Mouse (Mus musculus) spleen, postnatal 36 days (tissue): Measurements from ENCODE around the gene Rabl2.

ENCODE experiments used
- DNase-seq, 2 experiments: peaks; one replicate each; pipeline ENCODE4 v3.0.0; 2022; ENCODE audit warnings: low spot score in 2 of 2, mixed read lengths in 1 of 2

Rabl2 gene

GRCm38 (mm10) chr15:89591723-89592455, at the start of gene Rabl2:
Gene Rabl2, minus strand, starts transcription at chr15:89591923.
- DNase-seq, result peak; percentile 75 to 77

DNA sequence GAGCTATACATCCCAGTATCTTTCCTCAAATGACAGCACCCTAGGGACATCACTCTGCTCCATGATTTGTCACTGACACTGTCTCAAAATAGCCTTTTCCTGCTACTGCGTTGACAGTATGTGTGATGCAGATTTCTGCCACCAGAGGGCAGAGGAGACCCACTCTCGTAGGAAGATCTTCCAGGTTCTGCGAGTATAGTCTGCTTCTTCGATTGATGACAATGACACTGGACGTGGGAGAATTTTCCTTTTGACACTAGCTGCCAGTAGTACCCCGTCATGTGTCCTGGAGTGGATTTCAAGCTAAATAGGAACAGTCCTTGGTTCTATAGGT, 31.9 kb upstream of the Rabl2 start:
- DNase-seq, result no peak

DNA sequence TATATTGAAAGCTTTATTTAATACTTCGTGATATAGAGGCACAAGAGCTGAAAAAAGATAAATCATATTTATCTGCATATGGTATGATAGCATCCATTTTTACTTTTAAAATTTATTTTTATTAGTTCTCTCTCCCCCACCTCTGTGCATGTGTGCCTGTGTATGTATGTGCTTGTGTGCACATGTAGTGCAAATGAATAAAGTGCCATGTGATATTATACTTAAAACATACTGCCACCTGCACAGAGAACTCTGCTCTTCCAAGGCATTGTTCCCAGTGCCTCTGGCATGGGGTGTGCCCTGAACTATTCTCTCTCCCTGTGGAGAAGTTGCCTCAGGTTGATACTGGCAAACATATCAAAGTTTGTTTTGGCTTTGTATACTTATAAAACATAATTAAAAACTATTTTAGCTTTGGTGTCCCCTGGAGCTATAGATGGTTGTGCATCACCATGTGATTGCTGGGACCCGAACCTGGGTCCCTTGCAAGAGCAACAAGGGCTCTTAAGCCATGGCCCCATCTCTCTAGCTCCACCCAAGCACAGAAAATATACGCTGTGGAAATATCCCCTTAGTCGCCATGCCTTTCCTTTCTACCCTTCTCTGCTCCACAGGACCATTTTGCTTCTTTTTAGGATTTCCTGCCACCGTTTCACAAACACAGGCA, 31.4 kb upstream of the Rabl2 start:
- DNase-seq, result no peak

GRCm38 (mm10) chr15:89622312-89622958, 30.7 kb upstream of the Rabl2 start:
- no peak for DNase-seq

DNA sequence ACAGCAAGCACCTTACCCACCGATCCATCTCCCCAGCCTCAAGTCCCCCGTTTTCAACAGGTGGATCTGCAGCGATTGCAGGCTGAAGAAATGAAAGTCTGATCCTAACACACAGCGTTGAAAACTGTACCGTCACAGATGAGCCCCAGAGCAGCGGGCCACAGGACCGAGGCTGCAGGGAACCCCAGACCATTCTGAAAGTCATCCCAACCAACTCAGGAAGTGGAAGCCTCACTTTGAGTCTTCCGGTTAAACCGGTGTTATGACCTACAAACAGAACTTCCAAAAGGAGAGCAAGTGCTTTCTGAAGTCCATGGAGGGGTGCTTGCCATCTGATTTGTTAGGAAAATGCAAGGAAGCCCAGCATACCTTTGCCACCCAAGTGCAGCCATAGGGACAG, 16.2 kb upstream of the Rabl2 start:
- no peak for DNase-seq

GRCm38 (mm10) chr15:89607480-89607879, 15.8 kb upstream of the Rabl2 start:
- DNase-seq, result no peak

- DNase-seq, result no peak
Measured at GRCm38 (mm10) chr15:89605822-89606570, 14.3 kb upstream of the Rabl2 start.

DNA sequence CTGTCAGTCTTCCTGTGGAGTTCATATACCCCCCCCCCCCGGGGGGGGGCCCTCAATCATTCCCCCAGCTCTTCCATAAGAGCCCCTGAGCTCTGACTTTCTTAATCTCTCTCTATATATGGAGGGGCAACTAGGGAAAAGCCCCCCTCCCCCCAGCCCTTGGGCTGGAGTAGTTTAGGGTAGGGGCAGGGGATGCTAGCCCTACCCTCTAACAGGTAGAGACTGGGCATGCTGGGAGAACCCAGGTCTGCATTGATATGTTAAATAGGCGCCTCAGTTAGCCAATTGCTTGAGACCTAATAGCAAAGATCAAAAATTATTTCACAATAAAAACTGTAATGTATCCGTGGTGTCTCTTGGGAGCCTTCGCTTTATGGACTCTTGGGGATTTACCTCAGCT, 825 bp upstream of the Rabl2 start:
- DNase-seq, result no peak

- DNase-seq, result no peak
Measured at GRCm38 (mm10) chr15:89591317-89591716, 406 bp downstream of the Rabl2 start.

GRCm38 (mm10) chr15:89589146-89589545, 2.6 kb downstream of the Rabl2 start:
- no peak for DNase-seq

GRCm38 (mm10) chr15:89585631-89586030, 6.1 kb downstream of the Rabl2 start:
- DNase-seq, result no peak

GRCm38 (mm10) chr15:89585101-89585500, 6.6 kb downstream of the Rabl2 start:
- no peak for DNase-seq

DNA sequence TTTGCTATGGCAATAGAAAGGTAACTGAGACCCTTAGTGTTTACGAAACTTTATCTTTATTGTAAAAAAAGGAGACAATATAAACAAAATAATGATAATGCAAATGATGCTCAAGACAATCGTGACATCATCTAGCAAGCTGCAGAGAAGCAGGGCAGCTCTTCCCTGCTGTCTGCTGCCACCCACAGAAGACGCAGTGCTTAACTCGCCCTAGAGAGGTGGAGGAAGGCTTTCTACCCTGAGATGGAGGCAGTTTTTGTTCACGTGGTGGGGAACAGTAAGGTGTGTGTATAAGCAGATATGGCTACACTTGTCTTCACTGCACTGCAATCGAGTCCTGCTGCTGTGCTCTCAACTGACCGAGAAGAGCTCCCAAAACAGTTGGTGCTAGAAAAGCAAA, 9.2 kb downstream of the Rabl2 start:
- no peak for DNase-seq

DNA sequence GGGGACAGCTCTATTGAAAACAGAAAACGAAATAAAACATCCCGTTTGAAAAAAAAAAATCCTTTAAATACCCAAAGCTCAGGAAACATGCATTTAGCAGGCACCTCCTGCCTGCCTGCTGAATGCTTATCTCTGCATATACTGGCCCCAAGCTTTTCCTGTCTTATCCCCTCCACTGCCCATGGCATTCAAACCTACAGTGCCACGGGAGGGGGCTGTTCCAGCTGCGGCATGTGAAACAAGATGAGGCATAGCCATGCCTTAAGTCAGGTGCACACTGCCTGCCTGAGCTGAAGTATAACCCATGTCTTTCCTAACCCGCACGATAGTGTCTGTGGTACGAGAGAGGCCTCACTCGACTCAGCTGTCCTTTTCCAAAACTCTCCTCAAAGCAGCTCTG, 19.6 kb downstream of the Rabl2 start:
- no peak for DNase-seq

- no peak for DNase-seq
Measured at GRCm38 (mm10) chr15:89568114-89568513, 23.6 kb downstream of the Rabl2 start, which contains the start of gene Acr. Gene Acr, plus strand, starts transcription at chr15:89568326.

DNA sequence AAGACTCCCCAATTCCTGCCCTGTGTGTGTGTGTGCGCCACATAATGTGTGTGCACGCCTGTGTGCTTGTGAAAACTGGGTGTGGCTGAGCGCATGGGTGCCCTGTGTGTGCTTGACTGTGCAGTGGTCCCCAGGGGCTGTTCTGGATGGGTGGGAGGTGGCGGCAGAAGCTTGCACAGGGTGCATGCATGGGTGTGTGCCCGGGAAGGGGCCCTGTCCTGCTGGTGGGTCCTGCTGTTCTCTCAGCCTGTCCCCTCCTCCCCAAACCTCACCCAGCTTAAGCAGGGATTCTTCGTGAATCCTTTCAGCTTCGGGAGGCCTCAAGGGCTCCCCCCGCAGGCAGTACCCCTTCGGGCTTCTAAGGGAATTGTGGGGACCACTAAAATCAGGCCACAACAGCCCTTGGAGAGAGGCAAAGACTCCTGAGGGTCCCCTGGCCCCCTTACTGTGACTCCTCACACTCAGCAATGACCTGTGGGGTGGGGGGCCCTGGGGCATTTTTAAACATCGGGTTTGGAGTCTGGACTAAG, 32.5 kb downstream of the Rabl2 start:
- DNase-seq, result no peak

DNA sequence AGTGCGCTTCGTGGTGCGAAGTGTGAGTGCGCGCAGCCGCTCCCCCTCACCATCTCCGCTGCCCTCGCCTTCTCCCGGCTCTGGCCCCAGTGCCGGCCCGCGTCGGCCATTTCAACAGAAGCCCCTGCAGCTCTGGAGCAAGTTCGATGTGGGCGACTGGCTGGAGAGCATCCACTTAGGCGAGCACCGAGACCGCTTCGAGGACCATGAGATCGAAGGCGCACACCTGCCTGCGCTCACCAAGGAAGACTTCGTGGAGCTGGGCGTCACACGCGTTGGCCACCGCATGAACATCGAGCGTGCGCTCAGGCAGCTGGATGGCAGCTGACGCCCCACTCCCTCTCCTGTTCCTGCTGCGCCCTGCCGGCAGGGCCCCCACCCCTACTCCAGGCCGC, 33.7 kb downstream of the Rabl2 start:
- no peak for DNase-seq

DNA sequence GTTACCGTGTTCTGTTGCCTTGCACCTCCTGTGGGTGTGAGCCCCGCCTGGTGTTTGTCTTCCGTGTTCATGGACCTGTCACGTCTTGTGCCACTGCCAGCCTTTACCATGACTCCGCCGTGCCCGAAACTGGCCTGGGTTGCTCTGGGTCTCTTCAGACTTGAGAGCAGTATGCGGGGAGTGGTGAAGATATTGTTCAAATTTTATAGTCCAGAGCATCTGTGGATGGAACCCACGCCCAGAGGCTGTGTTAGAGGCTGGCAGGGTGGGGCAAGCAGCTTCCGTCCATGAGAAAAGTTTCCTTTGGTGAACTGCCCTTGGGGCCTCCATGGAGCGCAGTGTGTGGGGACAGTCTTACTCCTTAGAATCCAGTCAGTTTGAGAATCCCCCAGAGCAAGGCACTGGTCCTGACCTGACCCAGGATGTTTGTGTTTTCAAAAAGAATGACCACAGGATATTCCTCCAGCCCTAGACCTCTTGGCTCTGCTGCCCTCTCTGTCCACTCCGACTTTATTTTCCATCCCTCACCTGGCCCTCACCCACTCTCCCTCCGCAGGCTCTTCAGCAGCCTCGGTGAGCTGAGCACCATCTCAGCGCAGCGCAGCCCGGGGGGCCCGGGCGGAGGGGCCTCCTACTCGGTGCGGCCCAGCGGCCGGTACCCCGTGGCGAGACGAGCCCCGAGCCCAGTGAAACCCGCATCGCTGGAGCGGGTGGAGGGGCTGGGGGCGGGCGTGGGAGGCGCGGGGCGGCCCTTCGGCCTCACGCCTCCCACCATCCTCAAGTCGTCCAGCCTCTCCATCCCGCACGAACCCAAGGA, 34.3 kb downstream of the Rabl2 start:
- no peak for DNase-seq

DNA sequence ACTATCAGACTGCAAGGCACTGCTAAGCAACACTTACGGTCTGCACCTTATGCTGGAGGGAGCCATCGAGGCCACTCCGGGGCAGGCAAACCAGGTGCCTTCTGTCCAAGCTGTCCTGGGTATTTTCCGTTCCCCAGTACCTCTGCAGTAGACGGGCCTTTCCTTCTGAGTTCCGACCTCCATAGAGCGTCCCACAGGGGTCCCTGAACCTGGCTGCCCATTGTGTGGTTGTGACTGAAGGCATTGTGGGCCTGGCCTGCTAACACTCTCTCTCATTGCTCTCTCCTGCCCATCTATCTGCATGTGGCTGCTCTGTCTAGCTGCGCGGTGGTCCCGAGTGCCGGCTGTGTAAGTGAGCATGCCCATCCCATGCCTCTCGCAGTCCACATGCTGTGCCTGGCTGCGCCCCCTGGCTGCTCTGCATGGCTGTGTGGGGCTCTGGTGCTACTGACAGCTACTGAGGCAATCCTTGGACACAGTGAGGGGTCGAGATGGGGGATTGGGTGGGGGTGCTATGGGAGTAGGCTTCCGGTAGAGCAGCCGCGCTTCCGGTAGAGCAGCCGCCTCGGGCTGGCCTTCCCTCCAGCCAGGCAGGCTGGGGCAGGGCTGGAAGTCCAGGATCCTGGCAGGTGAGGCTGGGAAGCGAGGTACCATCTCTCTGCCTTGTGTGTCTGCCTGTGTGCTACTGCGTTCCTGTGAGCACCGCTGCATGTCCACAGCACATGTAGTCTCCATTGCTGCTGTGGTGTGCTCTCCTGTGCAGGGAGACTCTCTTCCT, 35.1 kb downstream of the Rabl2 start:
- DNase-seq, result no peak

- DNase-seq, result no peak
Measured at GRCm38 (mm10) chr15:89555591-89555990, 36.1 kb downstream of the Rabl2 start.
